Mouse (Mus musculus) liver, embryonic 11.5 days (tissue): ENCODE results near the gene Mybpc2. TPM values are rescaled to one million over a fixed set of nuclear protein-coding genes. Genes with fewer than 3 reads are reported as not detected.

ENCODE experiments used
- ATAC-seq: fragments of 200-750 bp; cut with Nextera tagmentation; replicated peaks from 2 replicates; pipeline ENCODE4 v1.8.0; 2017; ENCODE audit warnings: moderate number of reproducible peaks, mild to moderate bottlenecking, moderate TSS enrichment, moderate library complexity; ENCODE audit not compliant: low FRiP score
- DNase-seq: peaks from one replicate; pipeline ENCODE4 v3.0.0-alpha.2; 2017; ENCODE audit warnings: low spot score
- H3K27ac ChIP-seq: fragments of 300-500 bp; sonication (generic); 2 replicates; pipeline ENCODE4 v1.5.1; 2014; ENCODE audit warnings: mild to moderate bottlenecking, low read depth, low read length, control low read depth
- H3K27me3 ChIP-seq: fragments of 300-500 bp; sonication (generic); replicated peaks from 2 replicates; pipeline ENCODE4 v1.6.1; 2014; ENCODE audit warnings: low read length, mixed read lengths; ENCODE audit not compliant: control insufficient read depth, insufficient read depth
- H3K36me3 ChIP-seq: fragments of 300-500 bp; sonication (generic); 2 replicates; pipeline ENCODE4 v1.6.1; 2014; ENCODE audit warnings: mild to moderate bottlenecking, low read length, moderate library complexity, mixed read lengths; ENCODE audit not compliant: control insufficient read depth, insufficient read depth
- H3K4me1 ChIP-seq: fragments of 300-500 bp; sonication (generic); replicated peaks from 2 replicates; pipeline ENCODE4 v1.6.1; 2014; ENCODE audit warnings: low read length, mixed read lengths; ENCODE audit not compliant: control insufficient read depth, insufficient read depth
- H3K4me2 ChIP-seq: fragments of 300-500 bp; sonication (generic); 2 replicates; pipeline ENCODE4 v1.6.1; 2014; ENCODE audit warnings: mild to moderate bottlenecking, control low read depth, moderate library complexity
- H3K4me3 ChIP-seq: fragments of 300-500 bp; sonication (generic); 2 replicates; pipeline ENCODE4 v1.5.1; 2014; ENCODE audit warnings: low read depth, low read length, control low read depth
- H3K9ac ChIP-seq: fragments of 300-500 bp; sonication (generic); 2 replicates; pipeline ENCODE4 v1.6.1; 2014; ENCODE audit warnings: low read depth, low read length, control low read depth
- H3K9me3 ChIP-seq: fragments of 300-500 bp; sonication (generic); 2 replicates; pipeline ENCODE4 v1.6.1; 2016; ENCODE audit warnings: low read length, inconsistent platforms, mixed read lengths; ENCODE audit not compliant: control insufficient read depth
- WGBS: fragments of 180-500 bp; shearing (Covaris S2); extraction: QIAGEN DNeasy Blood & Tissue Kit; methylation state at CpG from one replicate; pipeline ENCODE4 v1.1.7; 2014; 5-methylcytosine and 5-hydroxymethylcytosine counted together
- polyA plus RNA-seq: library from polyadenylated mRNA; unstranded; fragments of >200 nt; fragmentation: Nextera tagmentation; extraction: Ambion mirVana; gene quantifications from 2 replicates; pipeline ENCODE4 v1.2.1, GENCODE M21; 2014

Gene Mybpc2
- polyA plus RNA-seq, 1 experiment from 2014 or later = not detected

- H3K36me3 ChIP-seq = peaks cover 30% of the 10 kb centered on the region
- H3K9ac ChIP-seq = no peak overlapping the region
- H3K9me3 ChIP-seq = peaks cover 3% of the 10 kb centered on the region; the same call in 1 of the 2 replicates
- no peak overlapping the region for H3K4me3 ChIP-seq
- H3K4me1 ChIP-seq = peaks cover 17% of the 10 kb centered on the region
- DNase-seq (no peak), ATAC-seq (no peak)
- H3K27me3 ChIP-seq = no peaks in the 10 kb centered on the region
- no peak overlapping the region for H3K27ac ChIP-seq
- 95% methylated on average over 23 of the region's 23 CpGs for WGBS
- no peak overlapping the region for H3K4me2 ChIP-seq
Measured at GRCm38 (mm10) chr7:44549621-44550408, 25.4 kb upstream of the Mybpc2 start.

GRCm38 (mm10) chr7:44548497-44549087 lies 24.1 kb upstream of the Mybpc2 start, which contains the start of gene Pold1:
Gene Pold1, minus strand, starts transcription at chr7:44548849.
- DNase-seq (peak; percentile 99), ATAC-seq (peak; percentile 94)
- H3K4me3 ChIP-seq = peak within 1 kb of the TSS; percentile 64
- peak within 1 kb of the TSS; percentile 85 for H3K4me2 ChIP-seq
- H3K4me1 ChIP-seq = peaks cover 17% of the 10 kb centered on the region
- H3K9me3 ChIP-seq = peaks cover 3% of the 10 kb centered on the region; the same call in 1 of the 2 replicates
- no peaks in the 10 kb centered on the region for H3K27me3 ChIP-seq
- H3K36me3 ChIP-seq = peaks cover 30% of the 10 kb centered on the region
- peak within 1 kb of the TSS; percentile 77 for H3K9ac ChIP-seq
- WGBS = under 1% methylated on average over 43 of the region's 43 CpGs
- H3K27ac ChIP-seq = peak within 1 kb of the TSS; percentile 75

- ATAC-seq = no peak
- DNase-seq = no peak
- peak overlapping the region; percentile 77 for H3K9ac ChIP-seq
- H3K36me3 ChIP-seq = peaks cover 32% of the 10 kb centered on the region
- no peaks in the 10 kb centered on the region for H3K27me3 ChIP-seq
- WGBS = 17% methylated on average over 5 of the region's 5 CpGs
- H3K4me3 ChIP-seq = peak overlapping the region; percentile 64
- peak overlapping the region; percentile 75; the same call in 1 of the 2 replicates for H3K27ac ChIP-seq
- H3K4me2 ChIP-seq = peak overlapping the region; percentile 85
- peaks cover 12% of the 10 kb centered on the region for H3K4me1 ChIP-seq
- peaks cover 3% of the 10 kb centered on the region; the same call in 1 of the 2 replicates for H3K9me3 ChIP-seq
Measured at GRCm38 (mm10) chr7:44547725-44548124, 23.3 kb upstream of the Mybpc2 start.

GRCm38 (mm10) chr7:44547041-44547440 lies 22.6 kb upstream of the Mybpc2 start:
- peak overlapping the region; percentile 85 for H3K4me2 ChIP-seq
- H3K36me3 ChIP-seq = peaks cover 37% of the 10 kb centered on the region
- DNase-seq (no peak), ATAC-seq (no peak)
- H3K4me3 ChIP-seq = peak overlapping the region; percentile 64
- no peaks in the 10 kb centered on the region for H3K27me3 ChIP-seq
- WGBS = 97% methylated on average over 13 of the region's 13 CpGs
- peak overlapping the region; percentile 77 for H3K9ac ChIP-seq
- H3K9me3 ChIP-seq = peaks cover 3% of the 10 kb centered on the region; the same call in 1 of the 2 replicates
- H3K4me1 ChIP-seq = peaks cover 9% of the 10 kb centered on the region
- H3K27ac ChIP-seq = no peak overlapping the region

- ATAC-seq (no peak), DNase-seq (no peak)
- H3K4me3 ChIP-seq = no peak overlapping the region
- H3K36me3 ChIP-seq = peaks cover 33% of the 10 kb centered on the region
- whole genome bisulfite sequencing = 96% methylated on average over 3 of the region's 3 CpGs
- H3K27ac ChIP-seq = no peak overlapping the region
- H3K4me2 ChIP-seq = no peak overlapping the region; the same call in 1 of the 2 replicates
- H3K4me1 ChIP-seq = peaks cover 9% of the 10 kb centered on the region
- no peak overlapping the region for H3K9ac ChIP-seq
- H3K27me3 ChIP-seq = no peaks in the 10 kb centered on the region
- H3K9me3 ChIP-seq = peaks cover 3% of the 10 kb centered on the region; the same call in 1 of the 2 replicates
Measured at GRCm38 (mm10) chr7:44546274-44546673, 21.8 kb upstream of the Mybpc2 start.

- DNase-seq (no peak), ATAC-seq (no peak)
- Histone ChIP-seq H3K27me3 (no peaks in the 10 kb centered on the region), H3K4me2 (no peak overlapping the region), H3K36me3 (peaks cover 42% of the 10 kb centered on the region), H3K4me3 (no peak overlapping the region), H3K9me3 (peaks cover 3% of the 10 kb centered on the region; the same call in 1 of the 2 replicates), H3K27ac (no peak overlapping the region), H3K9ac (no peak overlapping the region), H3K4me1 (peaks cover 9% of the 10 kb centered on the region)
- WGBS = 85% methylated on average over 12 of the region's 12 CpGs
Measured at GRCm38 (mm10) chr7:44543071-44543470, 18.6 kb upstream of the Mybpc2 start.

GRCm38 (mm10) chr7:44542555-44542954 lies 18.1 kb upstream of the Mybpc2 start:
- Histone ChIP-seq H3K9me3 (peaks cover 3% of the 10 kb centered on the region; the same call in 1 of the 2 replicates), H3K4me3 (no peak overlapping the region), H3K4me1 (peaks cover 7% of the 10 kb centered on the region), H3K4me2 (no peak overlapping the region), H3K27me3 (no peaks in the 10 kb centered on the region), H3K36me3 (peaks cover 47% of the 10 kb centered on the region), H3K27ac (no peak overlapping the region), H3K9ac (no peak overlapping the region)
- no peak for ATAC-seq
- no peak for DNase-seq
- WGBS = 97% methylated on average over 11 of the region's 11 CpGs

- Histone ChIP-seq H3K27me3 (no peaks in the 10 kb centered on the region), H3K9me3 (no peaks in the 10 kb centered on the region), H3K9ac (no peak overlapping the region), H3K4me1 (no peaks in the 10 kb centered on the region), H3K4me3 (no peak overlapping the region), H3K36me3 (peaks cover 59% of the 10 kb centered on the region), H3K4me2 (no peak overlapping the region), H3K27ac (no peak overlapping the region)
- WGBS = 94% methylated on average over 41 of the region's 41 CpGs
- ATAC-seq (no peak), DNase-seq (no peak)
Measured at GRCm38 (mm10) chr7:44538756-44539624, 14.5 kb upstream of the Mybpc2 start.
